Mouse (Mus musculus): ENCODE results near the gene Cep78.

- TF ChIP-seq CTCF (IDR thresholded peaks at IDR 0.05; ENCODE audit: insufficient read depth, low read depth, low read length) (no peak), POLR2A (IDR thresholded peaks at IDR 0.05; ENCODE audit: insufficient read depth, low read depth, low read length) (no peak)
Measured at GRCm38 (mm10) chr19:15946663-15947062, 38.1 kb downstream of the Cep78 start.
